Mouse (Mus musculus) left cerebral cortex, adult 2 months (tissue): ENCODE measurements at regions not wholly inside any gene's neighbourhood (a gene's known extent, or its start where the extent isn't known, plus 50 kb on each side); places are given as distances from the start of the nearest gene placed in this dataset.

ENCODE experiments used
- DNase-seq, 2 experiments: peaks; one replicate each; pipeline ENCODE4 v3.0.0; 2021 to 2022; ENCODE audit warnings: low spot score in 2 of 2, mixed read lengths in 1 of 2; ENCODE audit errors: extremely low spot score in 1 of 2
- H3K27ac ChIP-seq: fragments of 200-600 bp; 2 replicates; pipeline ENCODE4 v1.8.1; 2022
- H3K4me3 ChIP-seq: fragments of 200-600 bp; 2 replicates; pipeline ENCODE4 v1.8.1; 2022
- CTCF ChIP-seq: fragments of 200-600 bp; IDR thresholded peaks from 2 replicates; pipeline ENCODE4 v1.8.1; 2022; ENCODE audit warnings: antibody characterized with exemption, mild to moderate bottlenecking, moderate library complexity
- intact Hi-C: fragments of 180-260 bp; cut with DNase I; formaldehyde crosslinking; loops from one replicate; pipeline ENCODE4 v1.15.1; 2025

DNA sequence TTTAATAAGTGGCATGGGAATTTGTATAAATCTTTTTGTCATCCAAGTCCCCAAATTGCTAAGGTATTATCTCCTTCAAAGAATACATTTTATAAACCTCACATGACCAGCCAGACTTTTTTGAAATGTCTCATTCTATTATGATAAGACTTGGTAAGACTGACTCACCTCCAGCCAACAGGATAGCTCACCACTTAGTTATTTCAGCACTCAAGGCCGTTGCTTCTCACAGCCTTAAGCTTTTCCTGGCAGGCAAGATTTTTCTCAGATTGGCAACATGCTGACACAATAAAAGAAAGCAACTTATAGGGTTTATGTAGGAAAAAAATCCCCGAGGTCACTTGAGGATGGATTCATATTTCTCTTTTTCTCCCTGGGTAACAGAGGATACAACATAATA is 935.9 kb upstream of the Acvr2a start:
- intact Hi-C loops: no loop called here
- no peak overlapping the region for H3K27ac ChIP-seq
- H3K4me3 ChIP-seq: no peak overlapping the region
- DNase-seq: no peak
- TF ChIP-seq CTCF: no peak

DNA sequence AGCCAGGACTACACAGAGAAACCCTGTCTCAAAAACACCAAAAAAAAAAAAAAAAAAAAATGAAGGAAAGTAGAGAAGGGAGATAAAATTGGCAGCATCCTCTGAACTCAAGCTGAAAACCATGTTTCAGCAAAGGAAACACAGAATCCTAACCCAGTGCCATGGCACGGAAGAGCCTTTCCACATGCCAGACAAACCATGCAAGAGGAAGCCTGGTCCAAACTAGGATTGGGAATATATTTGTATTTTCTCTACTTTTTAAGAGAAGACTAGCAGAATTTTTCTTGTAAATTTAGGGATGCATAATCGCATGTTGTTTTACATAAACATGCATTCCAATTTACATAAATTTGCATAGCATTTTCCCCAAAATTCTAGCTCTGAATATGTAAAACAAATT is 934.8 kb upstream of the Acvr2a start:
- intact Hi-C loops: no loop called here
- Histone ChIP-seq H3K4me3 (no peak overlapping the region), H3K27ac (no peak overlapping the region)
- no peak for TF ChIP-seq CTCF
- no peak for DNase-seq

DNA sequence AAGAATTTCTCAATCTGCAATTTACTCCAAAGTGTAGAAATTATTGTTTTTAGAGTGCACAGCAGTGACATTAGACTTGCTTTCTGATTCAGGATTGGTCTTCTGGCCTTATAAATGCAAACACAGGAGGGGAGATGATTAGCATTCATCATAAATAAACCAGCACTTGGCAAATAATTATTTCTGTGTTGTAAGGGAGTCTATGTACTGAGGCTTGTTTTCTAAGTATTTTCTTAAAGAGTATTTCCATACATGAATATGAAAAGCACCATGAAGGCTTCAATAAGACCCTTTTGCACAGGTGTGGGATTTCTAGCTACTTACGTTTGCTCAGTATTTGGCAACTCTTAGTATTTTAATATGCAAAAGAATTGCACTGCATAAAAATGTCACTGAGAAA is 934.1 kb upstream of the Acvr2a start:
- no peak for DNase-seq
- intact Hi-C loops: no loop called here
- TF ChIP-seq CTCF: no peak
- H3K4me3 ChIP-seq: no peak overlapping the region
- H3K27ac ChIP-seq: no peak overlapping the region

DNA sequence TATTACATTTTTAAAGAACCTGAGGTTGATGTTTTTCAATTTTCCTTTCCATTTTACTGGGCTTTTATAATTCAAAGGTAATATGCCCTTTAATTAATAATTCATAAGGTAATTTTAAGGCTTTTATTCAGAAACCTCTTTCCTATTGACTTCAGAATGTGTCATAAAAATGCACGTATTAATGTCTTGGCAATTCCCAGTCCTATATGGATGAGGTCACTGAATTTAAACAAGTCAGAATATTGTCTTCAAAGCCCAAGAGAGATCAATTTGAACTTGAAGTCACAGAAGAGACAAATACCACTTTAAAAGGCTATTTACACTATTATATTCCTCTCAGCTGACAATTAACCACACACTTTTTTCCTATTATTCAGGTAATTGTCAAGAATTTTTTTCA is 925.7 kb upstream of the Acvr2a start:
- no peak for DNase-seq
- Histone ChIP-seq H3K27ac (no peak overlapping the region), H3K4me3 (no peak overlapping the region)
- intact Hi-C loops: no loop called here
- no peak for TF ChIP-seq CTCF

DNA sequence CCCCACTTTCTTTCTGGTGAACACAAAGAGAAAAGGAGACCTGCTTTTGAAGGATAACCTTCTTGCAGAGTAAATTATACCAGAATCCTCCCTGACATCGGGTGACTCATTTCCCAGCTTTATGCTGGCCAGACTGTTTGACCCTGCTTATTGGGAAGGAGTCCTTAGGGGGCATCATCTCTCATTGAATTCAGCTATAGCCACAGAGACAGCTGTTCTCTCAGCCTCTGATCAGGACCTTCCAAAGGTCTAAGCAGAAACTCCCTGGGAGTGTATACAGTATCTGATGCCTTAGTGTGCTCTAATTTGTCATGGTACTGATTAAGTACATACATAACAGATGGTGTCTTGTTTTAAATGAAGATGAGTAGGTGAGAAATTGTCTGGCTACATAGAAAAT is 922.5 kb upstream of the Acvr2a start:
- intact Hi-C loops: no loop called here
- no peak overlapping the region for H3K27ac ChIP-seq
- DNase-seq: no peak
- H3K4me3 ChIP-seq: no peak overlapping the region
- no peak for TF ChIP-seq CTCF

DNA sequence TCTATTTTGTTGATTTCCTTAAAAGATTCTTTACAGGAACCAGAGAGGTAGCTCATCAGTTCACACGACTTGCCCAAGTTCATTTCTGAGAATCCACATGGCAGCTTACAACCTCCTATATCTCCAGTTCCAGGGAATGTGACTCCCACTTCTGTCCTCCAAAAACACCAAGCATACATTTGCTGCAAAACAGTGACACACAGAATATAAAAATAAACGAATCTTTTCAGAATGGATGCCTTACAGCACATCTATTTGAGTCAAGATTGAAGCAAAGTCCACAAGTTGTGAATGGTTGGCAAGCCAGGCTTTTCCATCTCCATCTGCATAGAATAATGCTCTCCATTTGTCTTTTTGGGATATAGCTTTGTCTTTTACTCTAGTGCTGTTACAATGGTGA is 921.0 kb upstream of the Acvr2a start:
- Histone ChIP-seq H3K4me3 (no peak overlapping the region), H3K27ac (no peak overlapping the region)
- DNase-seq: no peak
- TF ChIP-seq CTCF: no peak
- intact Hi-C loops: no loop called here

DNA sequence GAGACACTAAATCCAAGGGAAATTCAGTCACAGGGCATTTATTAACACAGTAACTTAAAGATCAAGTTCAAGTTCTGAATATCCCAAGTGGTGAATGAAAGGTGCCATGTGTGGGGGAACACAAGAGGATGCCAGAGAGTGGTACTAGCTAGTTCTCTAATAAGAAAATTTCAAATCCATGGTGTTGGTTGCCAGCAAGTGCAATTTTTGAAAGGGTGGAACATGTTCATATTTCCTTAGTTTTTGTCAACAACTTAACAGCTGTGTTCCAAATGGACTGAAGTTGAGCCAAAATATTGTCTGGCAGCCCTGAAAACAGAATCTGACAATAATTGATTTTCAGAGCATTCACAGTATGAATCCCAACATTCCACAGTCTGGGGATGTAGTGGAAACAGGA is 919.1 kb upstream of the Acvr2a start:
- no peak for DNase-seq
- H3K4me3 ChIP-seq: no peak overlapping the region
- intact Hi-C loops: no loop called here
- no peak for TF ChIP-seq CTCF
- H3K27ac ChIP-seq: no peak overlapping the region

DNA sequence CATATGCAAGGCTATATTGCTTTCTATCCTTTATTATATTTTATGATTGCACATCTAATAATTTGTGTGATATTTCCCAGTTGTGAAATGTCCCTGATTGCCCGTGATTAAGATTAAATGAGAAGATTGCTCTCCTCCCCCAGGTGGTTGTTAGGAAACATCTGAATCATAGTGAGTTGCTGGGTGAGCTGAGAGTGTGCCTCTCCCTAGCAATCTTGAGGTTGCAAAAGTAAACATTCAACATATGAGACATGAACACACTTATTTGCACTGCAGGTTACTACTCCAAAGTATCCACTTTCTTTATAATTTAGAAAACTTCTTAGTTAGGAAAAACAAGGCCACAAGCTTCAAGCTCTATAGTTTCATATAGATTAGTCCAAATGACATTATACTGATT is 899.6 kb upstream of the Acvr2a start:
- no peak overlapping the region for H3K4me3 ChIP-seq
- no peak overlapping the region for H3K27ac ChIP-seq
- no peak for DNase-seq
- intact Hi-C loops: no loop called here
- no peak for TF ChIP-seq CTCF

DNA sequence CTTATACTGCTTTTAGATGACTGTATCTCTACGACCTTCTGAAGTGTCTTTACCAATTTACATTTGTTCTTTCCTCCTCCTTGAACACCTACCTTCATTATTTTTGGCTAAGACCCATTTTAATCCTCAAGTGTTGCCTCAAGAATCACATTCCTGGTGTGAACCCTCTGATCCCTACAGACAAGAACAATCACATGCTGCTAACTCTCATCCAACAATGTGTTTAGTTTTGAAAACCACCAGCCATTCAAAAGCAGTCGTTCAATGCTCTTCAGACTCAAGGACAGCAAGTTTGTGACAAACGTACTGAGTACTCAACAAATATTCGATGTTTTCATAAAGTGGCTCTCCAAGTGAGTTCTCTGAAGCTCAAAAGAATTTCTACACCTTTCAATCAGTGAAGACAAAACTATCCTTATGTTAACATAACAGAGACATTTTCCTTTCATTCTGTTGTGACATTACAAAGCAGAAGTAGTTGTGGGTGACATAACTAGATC is 898.9 kb upstream of the Acvr2a start:
- intact Hi-C loops: no loop called here
- no peak for TF ChIP-seq CTCF
- H3K27ac ChIP-seq: no peak overlapping the region
- no peak for DNase-seq
- H3K4me3 ChIP-seq: no peak overlapping the region

DNA sequence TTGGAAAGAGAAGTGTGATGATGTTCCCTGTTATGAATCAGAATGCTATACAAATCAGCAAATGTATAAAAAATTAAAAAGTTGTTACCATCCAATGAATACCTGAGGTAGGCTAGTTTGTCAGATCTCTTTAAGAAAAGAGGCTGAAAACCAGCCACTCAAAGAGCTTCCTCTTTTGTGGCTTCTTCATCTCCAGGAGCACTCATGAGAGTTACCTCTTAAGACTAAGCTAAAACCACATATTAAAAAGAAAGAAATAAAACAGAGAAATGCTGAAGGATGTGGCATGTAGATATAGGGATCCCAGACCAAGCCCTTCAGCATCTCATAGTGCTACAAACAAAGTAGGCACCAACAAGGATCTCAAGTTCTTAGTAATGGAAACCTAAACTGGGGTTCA is 890.9 kb upstream of the Acvr2a start:
- intact Hi-C loops: no loop called here
- H3K4me3 ChIP-seq: no peak overlapping the region
- H3K27ac ChIP-seq: no peak overlapping the region
- TF ChIP-seq CTCF: no peak
- no peak for DNase-seq

DNA sequence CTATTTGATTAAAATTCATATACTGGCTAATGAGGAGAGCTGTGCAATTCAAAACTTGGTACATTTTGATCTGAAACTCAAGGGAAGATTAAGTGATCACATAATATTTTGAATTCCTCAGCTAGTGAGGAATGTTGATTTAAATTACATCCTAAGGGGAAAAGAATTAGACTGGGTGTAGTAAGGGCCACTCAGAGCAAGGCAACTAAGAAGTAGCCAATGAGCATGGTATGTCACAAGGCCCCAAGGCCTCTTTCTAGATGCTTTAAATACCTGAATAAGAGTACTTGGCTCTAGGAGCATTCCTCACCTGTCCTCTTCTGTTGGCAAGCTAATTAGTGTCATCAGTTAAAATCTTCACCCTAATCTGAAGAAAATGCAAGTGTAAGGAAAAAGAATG is 887.3 kb upstream of the Acvr2a start:
- no peak for TF ChIP-seq CTCF
- intact Hi-C loops: no loop called here
- Histone ChIP-seq H3K27ac (no peak overlapping the region), H3K4me3 (no peak overlapping the region)
- no peak for DNase-seq

DNA sequence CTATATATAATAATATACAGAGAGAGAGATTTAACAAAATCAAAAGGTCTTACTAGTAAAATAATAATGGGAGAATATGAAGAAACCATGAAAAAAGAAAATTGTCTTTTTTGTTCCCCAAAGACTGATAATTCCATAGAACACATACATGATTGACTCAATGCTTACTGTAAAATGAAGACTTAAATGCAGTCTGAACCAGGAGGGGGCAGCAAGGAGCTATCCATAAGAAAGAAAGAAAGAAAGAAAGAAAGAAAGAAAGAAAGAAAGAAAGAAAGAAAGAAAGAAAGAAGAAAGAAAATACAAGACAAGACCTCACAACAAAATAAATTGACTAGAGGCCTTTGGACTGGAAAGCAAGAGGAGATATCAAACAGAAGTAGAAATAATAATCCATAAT is 868.8 kb upstream of the Acvr2a start:
- Histone ChIP-seq H3K27ac (no peak overlapping the region), H3K4me3 (no peak overlapping the region)
- DNase-seq: no peak
- intact Hi-C loops: loop anchor here (2.0 kb wide), 1 partner anchor 942 kb away; no protein-coding TSS in a partner anchor
- peak; percentile 20 for TF ChIP-seq CTCF

DNA sequence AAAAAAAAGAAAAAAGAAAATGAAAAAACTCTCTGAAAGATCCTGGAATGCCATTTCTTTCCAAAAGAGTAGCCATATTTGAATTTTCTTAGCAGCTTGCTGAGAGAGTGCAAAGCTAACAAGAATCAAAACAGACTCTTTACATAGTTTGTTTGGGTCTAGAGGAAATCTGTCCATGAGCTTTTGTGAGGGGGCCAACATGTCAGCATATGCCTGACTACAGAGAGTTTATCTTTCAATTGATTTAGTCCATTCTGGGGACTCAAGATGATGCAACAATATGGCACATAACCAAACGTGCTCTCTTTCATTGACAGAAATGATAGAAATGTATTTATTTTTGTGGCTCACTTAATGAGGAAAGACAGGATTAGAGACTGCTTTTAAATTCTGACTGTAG is 822.8 kb upstream of the Acvr2a start:
- Histone ChIP-seq H3K4me3 (no peak overlapping the region), H3K27ac (no peak overlapping the region)
- DNase-seq: no peak
- TF ChIP-seq CTCF: no peak
- intact Hi-C loops: loop anchor here (5.0 kb wide), 1 partner anchor 499 kb away; no protein-coding TSS in a partner anchor

DNA sequence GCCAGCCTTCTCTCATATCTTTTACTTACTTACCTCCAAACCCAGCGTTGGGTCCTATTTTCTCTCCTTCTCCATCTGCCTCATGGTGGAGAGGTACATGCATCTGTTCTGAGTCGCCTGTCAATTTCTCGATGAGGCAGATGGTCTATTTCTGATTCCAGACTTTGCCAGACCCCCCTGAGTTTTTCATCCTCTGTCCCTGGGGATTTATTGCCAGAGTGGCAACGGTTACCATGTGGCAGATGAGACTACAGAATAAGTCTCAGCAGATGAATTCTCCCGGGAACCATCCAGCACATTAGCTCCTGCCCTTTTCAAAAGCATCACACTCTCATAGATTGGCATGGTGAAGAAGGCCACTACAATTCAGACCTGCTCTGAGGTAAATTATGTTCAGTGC is 819.7 kb upstream of the Acvr2a start:
- H3K4me3 ChIP-seq: no peak overlapping the region
- H3K27ac ChIP-seq: no peak overlapping the region
- intact Hi-C loops: loop anchor here (5.0 kb wide), 1 partner anchor 502 kb away; no protein-coding TSS in a partner anchor
- DNase-seq: no peak
- TF ChIP-seq CTCF: no peak
